Mouse (Mus musculus): ENCODE results near the gene Triap1. TPM values are rescaled to one million over a fixed set of nuclear protein-coding genes. Genes with fewer than 3 reads are reported as not detected.
"Not testable (repeated sequence)": the region's sequence is repeated elsewhere in the genome, so short reads cannot be mapped to it uniquely, and the experiment has no call there.

Triap1 gene
- total RNA-seq (2021), result 10 to 100 TPM; 15.8 to 15.9 TPM
- long read RNA-seq, experiment 1, transcript Triap1-201 (2 exons, 1,088 nt), result major isoform, 8 of 10 reads
- long read RNA-seq, experiment 1, partial matches to known transcripts, result 0 of 10 reads
- long read RNA-seq, experiment 1, other reads (novel, unspliced or antisense), result 2 of 10 reads
- long read RNA-seq, experiment 2, transcript Triap1-201 (2 exons, 1,088 nt), result major isoform, 20 of 20 reads
- long read RNA-seq, experiment 2, partial matches to known transcripts, result 0 of 20 reads
- long read RNA-seq, experiment 2, other reads (novel, unspliced or antisense), result 0 of 20 reads

- peak; percentile 92 for DNase-seq
Observed at GRCm38 (mm10) chr5:115340577-115341313, at the start of gene Triap1, which contains the start of gene Gatc. Gene Triap1, plus strand, starts transcription at chr5:115341225. Gene Gatc, minus strand, starts transcription at chr5:115341178.

- no peak for DNase-seq
Observed at GRCm38 (mm10) chr5:115294173-115294572, 46.9 kb upstream of the Triap1 start.

DNA sequence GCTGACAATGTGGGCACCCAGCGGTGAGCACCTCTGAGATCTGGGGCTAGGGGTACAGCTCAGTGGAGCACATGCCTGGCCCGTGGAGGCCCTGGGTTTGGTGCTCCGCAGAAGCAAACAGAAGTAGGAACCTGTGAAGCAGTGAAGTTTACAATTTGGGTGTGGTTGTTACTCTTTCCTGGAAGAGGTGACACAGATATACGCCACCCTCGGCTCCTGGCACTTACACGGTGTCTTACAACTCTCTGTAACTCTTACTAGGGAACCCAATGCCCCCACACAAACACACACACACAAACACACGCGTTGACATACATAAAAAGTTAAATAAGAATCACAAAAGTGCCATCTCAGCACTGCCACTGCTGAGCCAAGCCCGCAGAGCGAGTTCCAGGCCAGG is 44.7 kb upstream of the Triap1 start:
- DNase-seq, result no peak

DNA sequence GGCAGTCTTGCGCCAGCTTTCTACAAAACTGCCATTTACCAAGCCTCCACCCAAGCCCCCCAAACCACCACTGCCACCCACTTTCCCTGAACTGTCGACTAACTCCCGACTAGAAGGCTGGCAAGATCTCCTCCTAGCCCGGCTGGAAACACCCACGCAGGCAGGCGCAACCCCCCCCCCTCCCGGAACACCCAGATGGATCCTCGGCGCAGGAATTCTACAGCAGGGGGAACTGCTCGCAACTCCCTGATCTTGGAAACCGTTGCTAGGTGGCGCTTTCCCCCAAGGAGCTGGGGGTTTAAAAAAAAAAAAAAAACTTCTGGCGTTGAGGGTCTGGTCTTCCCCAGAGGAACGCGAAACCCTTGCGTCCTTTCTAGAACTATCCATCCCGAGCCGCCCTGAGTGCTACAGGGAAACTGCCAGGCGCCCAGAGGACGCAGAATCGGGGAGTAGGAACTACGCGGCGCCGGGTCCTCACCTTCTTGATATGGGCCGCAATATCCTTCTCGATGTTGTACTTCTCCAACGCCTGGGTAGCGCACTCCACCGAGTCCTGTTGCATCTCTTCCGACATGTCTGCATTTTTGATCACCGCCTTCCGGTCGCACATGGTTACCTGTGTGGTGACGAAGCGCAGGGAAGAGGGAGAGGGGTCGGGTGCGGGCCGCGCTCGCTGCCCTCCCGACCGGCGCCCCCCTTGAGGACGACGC is 40.8 kb upstream of the Triap1 start:
- DNase-seq, result peak; percentile 38

- DNase-seq, result peak; percentile 99
Observed at GRCm38 (mm10) chr5:115300792-115301614, 40.0 kb upstream of the Triap1 start, which contains the start of gene Dynll1. Gene Dynll1, minus strand, starts transcription at chr5:115300999.

DNA sequence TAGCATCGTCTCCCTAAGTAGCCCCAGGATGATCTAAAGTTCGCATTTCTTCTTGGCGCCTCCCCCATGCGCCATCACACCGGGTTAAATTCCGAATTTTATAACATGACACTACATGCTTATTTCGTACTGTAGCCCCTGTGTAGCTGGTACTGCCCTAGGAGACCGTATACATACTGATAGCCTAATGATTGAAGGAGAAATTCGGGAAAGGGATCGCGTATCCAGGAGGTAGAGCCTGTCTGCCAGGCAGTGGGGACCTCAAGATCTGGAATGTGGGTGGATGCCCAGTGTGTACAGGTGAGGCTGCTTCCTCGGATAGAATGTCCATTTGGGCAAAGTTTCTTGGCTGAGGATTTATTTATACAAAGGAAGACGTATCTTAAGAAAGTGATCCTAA is 39.4 kb upstream of the Triap1 start:
- DNase-seq, result no peak

DNA sequence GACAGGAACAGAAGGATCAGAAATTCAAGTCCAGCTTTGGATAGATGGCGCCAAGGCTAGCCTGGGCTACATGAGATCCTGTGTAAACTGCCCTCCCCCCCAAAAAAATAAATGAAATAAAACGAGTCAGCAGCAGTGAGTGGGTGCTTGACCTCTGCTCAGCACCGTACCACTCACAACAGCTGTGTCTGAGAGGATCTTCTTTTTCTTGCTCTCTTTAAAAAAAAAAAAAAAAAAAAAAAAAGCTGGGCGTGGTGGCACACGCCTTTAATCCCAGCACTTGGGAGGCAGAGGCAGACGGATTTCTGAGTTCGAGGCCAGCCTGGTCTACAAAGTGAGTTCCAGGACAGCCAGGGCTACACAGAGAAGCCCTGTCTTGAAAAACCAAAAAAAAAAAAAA is 38.8 kb upstream of the Triap1 start:
- not testable (repeated sequence) for DNase-seq

GRCm38 (mm10) chr5:115312354-115312753 is 28.7 kb upstream of the Triap1 start:
- DNase-seq, result no peak

DNA sequence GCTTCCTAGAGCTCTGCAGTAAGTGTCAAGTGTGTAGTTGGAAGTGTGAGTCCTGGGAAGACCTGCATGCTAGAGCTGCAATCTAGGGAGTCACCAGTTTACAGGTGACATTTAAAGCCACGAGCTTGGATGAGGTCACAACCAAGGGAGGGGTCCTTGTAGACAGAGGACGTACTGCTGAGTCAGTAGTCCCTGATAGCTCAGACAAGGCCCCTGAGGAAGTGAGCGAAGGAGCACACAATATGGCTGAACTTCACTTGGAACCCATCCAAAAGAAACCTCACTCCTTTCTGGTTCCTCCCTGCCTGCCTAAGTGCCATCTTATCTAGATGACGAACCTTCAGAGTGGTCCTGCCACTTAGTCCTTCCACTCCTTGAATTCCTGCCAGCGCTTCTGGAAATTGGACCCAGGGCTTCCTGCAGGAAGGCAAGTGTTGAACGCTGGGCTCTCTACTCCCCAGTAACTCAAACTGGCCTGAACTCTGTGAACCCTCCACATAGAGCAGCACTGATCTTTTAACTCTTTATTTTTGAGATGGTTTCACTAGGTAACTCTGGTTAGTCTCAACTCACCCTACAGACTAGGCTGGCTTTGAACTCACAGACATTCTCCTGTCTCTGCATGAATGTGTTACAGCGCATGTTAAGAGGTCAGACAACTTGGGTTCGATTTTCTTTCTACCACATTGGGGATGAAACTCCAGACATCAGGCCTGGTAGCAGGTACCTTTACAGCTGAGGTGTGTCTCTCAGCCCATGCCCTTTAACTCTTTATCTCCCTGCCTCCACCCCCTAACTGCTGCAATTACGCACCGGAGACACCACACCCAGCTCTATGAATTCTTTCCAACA is 28.0 kb upstream of the Triap1 start:
- DNase-seq, result no peak

- DNase-seq, result no peak
Observed at GRCm38 (mm10) chr5:115313668-115313943, 27.4 kb upstream of the Triap1 start.

GRCm38 (mm10) chr5:115316968-115317644 is 23.9 kb upstream of the Triap1 start:
- no peak for DNase-seq

GRCm38 (mm10) chr5:115317645-115318328 is 23.2 kb upstream of the Triap1 start:
- DNase-seq, result no peak

- DNase-seq, result peak; percentile 62
Observed at GRCm38 (mm10) chr5:115319004-115319940, 21.8 kb upstream of the Triap1 start.

DNA sequence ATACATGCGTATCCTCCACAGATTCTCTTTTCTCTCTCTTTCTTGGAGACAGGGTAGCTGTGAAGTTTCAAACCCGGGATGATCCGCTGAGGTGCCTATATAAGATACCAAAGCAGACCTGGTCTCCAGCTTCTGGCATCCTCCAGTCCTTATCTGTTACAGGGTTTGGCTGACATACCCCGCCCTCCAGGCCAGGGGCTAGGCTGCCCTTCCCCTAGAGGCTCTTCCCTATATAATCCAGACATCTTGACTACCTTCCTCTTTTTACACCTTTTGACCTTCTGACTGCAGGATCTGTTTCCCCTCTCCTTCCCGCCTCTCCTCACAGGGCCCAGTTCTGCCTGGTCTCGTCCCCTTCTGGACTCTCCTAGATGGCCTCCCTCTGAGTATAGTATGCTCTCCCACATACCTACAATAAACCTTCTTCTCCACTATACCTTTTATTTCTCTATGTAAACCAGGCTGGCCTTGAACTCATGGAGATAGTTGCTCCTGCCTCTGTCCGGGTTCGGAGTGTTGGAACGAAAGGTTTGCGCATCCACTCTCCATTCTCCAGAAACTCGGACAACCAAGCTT is 14.7 kb upstream of the Triap1 start:
- no peak for DNase-seq

GRCm38 (mm10) chr5:115326875-115327609 is 14.0 kb upstream of the Triap1 start, which contains the start of gene Srsf9:
Gene Srsf9, plus strand, starts transcription at chr5:115327177.
- peak; percentile 97 for DNase-seq

- peak; percentile 40 for DNase-seq
Observed at GRCm38 (mm10) chr5:115327610-115328548, 13.1 kb upstream of the Triap1 start.
